In the genomic region with DNA sequence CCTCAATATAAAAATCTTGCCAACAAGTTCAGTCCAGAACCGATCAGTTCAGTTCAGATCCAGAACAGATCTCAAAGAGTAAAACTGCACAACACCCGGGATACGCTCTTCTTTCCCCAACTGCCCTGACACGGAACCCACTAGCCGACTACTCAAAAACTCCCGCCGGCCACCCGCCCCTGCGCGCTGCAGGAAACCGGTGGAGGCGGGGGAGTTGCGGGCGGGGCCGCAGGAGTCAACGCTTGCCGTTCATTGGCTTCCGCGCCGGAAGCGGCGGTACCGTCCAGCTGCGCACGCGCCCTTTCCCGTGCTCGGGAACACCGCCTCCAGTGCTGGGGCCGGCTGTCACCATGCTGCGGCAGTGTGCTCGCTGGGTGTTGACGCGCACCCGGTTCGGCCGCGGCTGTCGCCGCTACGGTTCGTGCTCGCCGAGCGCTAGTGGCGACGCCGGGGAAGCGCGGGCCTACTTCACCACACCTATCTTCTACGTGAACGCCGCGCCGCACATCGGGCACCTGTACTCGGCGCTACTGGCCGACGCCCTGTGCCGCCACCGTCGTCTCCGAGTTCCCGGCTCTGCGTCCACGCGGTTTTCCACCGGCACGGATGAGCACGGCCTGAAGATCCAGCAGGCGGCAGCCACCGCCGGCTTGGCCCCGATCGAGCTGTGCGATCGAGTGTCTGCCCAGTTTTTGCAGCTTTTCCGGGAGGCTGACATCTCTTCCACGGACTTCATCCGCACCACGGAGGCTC, we compare ENCODE assay signal across 7 mouse cellular contexts. TPM values are rescaled to one million over a fixed set of nuclear protein-coding genes. Genes with fewer than 3 reads are reported as not detected.
DNase-seq lines count a peak whose midpoint lies in the region; ATAC-seq lines count a peak whose summit lies in the region.

Gene Mars2, plus strand, starts transcription at position 288 of the 753 bp plus-strand sequence.

- peak within 1 kb of the TSS; percentile 66 for H3K9ac ChIP-seq in intestine, embryonic 14.5 days (ENCODE audit: low read length)

- ATAC-seq in intestine, embryonic 14.5 days (replicated peaks; ENCODE audit: low FRiP score, low TSS enrichment, low read depth) = peak; percentile 99

- H3K9me3 ChIP-seq in intestine, embryonic 14.5 days (ENCODE audit: control insufficient read depth, low read length) = no peaks in the 10 kb centered on the region
- H3K9me3 ChIP-seq in midbrain, embryonic 10.5 days (replicated peaks) = no peaks in the 10 kb centered on the region

- under 1% methylated on average over 82 of the region's 82 CpGs for WGBS in intestine, embryonic 14.5 days
- WGBS in midbrain, embryonic 10.5 days = under 1% methylated on average over 82 of the region's 82 CpGs

- no peaks in the 10 kb centered on the region for H3K27me3 ChIP-seq in intestine, embryonic 14.5 days (replicated peaks; ENCODE audit: control insufficient read depth, insufficient read depth, low read length)
- H3K27me3 ChIP-seq in midbrain, embryonic 10.5 days (ENCODE audit: low read depth, poor library complexity, severe bottlenecking) = no peaks in the 10 kb centered on the region

- peak; percentile 97 to 98 for DNase-seq in adrenal gland, adult (ENCODE audit: inconsistent age in 2 of 2, low spot score in 1 of 2)
- DNase-seq in embryo, embryonic 10.5 days (ENCODE audit: low spot score) = peak; percentile 96
- peak; percentile 98 for DNase-seq in gastrocnemius, postnatal 14 days
- peak; percentile 90 for DNase-seq in intestine, embryonic 14.5 days (ENCODE audit: low spot score)
- peak; percentile 96 to 97 for DNase-seq in left cerebral cortex, postnatal 25 days (ENCODE audit: low spot score in 2 of 2)
- peak; percentile 97 for DNase-seq in midbrain, embryonic 10.5 days (ENCODE audit: low spot score)
- DNase-seq in right cerebral cortex, postnatal 4 days = peak; percentile 97

- peak within 1 kb of the TSS; percentile 8; the same call in 1 of the 2 replicates for H3K27ac ChIP-seq in intestine, embryonic 14.5 days (ENCODE audit: low read depth)
- peak within 1 kb of the TSS; percentile 78 for H3K27ac ChIP-seq in midbrain, embryonic 10.5 days (replicated peaks)

- H3K36me3 ChIP-seq in intestine, embryonic 14.5 days (ENCODE audit: control insufficient read depth, insufficient read depth, low read length) = no peaks in the 10 kb centered on the region
- H3K36me3 ChIP-seq in midbrain, embryonic 10.5 days = no peaks in the 10 kb centered on the region

- H3K4me1 ChIP-seq in intestine, embryonic 14.5 days (replicated peaks; ENCODE audit: control insufficient read depth, insufficient read depth, low read length) = peaks cover 16% of the 10 kb centered on the region
- H3K4me1 ChIP-seq in midbrain, embryonic 10.5 days = peaks cover 50% of the 10 kb centered on the region

- peak within 1 kb of the TSS; percentile 93 for H3K4me3 ChIP-seq in intestine, embryonic 14.5 days (ENCODE audit: low read depth, low read length)
- peak within 1 kb of the TSS; percentile 87 for H3K4me3 ChIP-seq in midbrain, embryonic 10.5 days

- intact Hi-C loops in gastrocnemius, postnatal 14 days (cut with DNase I; ENCODE audit: low total_unique reads) = no loop called here
- intact Hi-C loops in left cerebral cortex, postnatal 25 days (cut with DNase I) = loop anchor here (5.0 kb wide), 2 partner anchors 150 to 635 kb away; partner anchors contain the start of genes Hspd1 and Hspe1

- peak within 1 kb of the TSS; percentile 96 for H3K4me2 ChIP-seq in intestine, embryonic 14.5 days (ENCODE audit: low read length)

RNA-seq across cellular contexts. Expression of gene Mars2, which starts in this region (rescaled TPM):
- 1 to 10 TPM; 3.7 to 3.8 TPM for total RNA-seq in gastrocnemius, postnatal 14 days (2021)
- polyA plus RNA-seq in intestine, embryonic 14.5 days (2014; fragmentation: Nextera tagmentation; extraction: Ambion mirVana) = 4.6 and 5.5 TPM in 2 replicates
- total RNA-seq in left cerebral cortex, postnatal 25 days (2021) = 10 to 100 TPM in 1 of 2 experiments, 1 to 10 TPM in 1; 9.7 to 10.5 TPM
- 2.8 and 3.2 TPM in 2 replicates for polyA plus RNA-seq in midbrain, embryonic 10.5 days (2016; fragmentation: Nextera tagmentation; extraction: Ambion mirVana)

Comparison
In these comparisons a context has a peak if more than half of its experiments do, and no peak if none do; other contexts are left out.
1. Peak in every context shown above with its lines: DNase-seq, ATAC-seq, H3K4me3 ChIP-seq and H3K27ac ChIP-seq.